Mouse (Mus musculus): ENCODE results near the gene Neo1. TPM values are rescaled to one million over a fixed set of nuclear protein-coding genes. Genes with fewer than 3 reads are reported as not detected.

The Neo1 gene
- polyA plus RNA-seq, 1 experiment, result 21.6 TPM

DNA sequence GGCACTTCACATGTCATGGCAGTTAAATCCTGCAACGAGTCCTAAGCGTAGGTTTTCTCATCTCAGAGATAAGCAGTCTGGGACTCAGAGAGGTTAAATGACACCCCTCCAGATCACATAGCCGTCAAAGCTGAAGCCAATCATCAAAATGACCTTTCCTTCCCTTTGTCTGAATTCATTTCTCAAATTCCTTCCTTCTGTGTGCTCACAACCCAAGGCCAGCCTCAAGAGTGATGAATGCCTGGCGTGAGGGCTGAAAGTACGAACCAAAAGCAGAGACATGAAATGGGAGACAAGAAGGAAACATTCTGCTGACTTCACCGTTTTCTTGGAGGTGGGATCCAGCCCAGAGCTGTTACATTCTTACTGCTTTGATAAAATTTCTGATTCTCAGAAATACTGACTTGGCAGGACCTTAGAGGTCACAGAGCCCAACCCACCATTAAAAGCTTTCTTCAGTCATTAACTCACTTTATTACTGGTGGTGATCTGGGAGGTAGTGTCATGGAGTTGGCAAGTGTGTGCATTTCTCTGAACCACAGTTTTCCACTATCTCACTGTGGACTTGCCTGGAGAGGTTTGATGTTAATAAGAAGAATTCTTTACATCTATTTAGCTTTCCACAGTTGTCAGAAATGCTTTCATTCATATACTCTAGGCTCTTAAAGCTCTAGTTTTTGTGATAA lies 29.5 kb upstream of the Neo1 start:
- no peak for TF ChIP-seq POLR2A (IDR thresholded peaks at IDR 0.05; ENCODE audit: low read depth, low read length)
- no peak for TF ChIP-seq CTCF (conservative IDR thresholded peaks at IDR 0.05; ENCODE audit: insufficient read depth, insufficient read length, low read depth, low read length)
- H3K36me3 ChIP-seq (ENCODE audit: control insufficient read depth, insufficient read depth, low read length), result no peaks in the 10 kb centered on the region
- no peak for DNase-seq
- WGBS, result 57% methylated on average over 6 of the region's 6 CpGs
- no peak overlapping the region for H3K4me3 ChIP-seq (ENCODE audit: insufficient read depth, low read depth, low read length)
- H3K4me1 ChIP-seq (ENCODE audit: control insufficient read depth, insufficient read depth, low read length), result no peaks in the 10 kb centered on the region
- H3K27ac ChIP-seq (ENCODE audit: insufficient read depth, low read depth, low read length), result no peak overlapping the region
- H3K27me3 ChIP-seq (replicated peaks; ENCODE audit: control insufficient read depth, insufficient read depth, low read length), result no peaks in the 10 kb centered on the region

DNA sequence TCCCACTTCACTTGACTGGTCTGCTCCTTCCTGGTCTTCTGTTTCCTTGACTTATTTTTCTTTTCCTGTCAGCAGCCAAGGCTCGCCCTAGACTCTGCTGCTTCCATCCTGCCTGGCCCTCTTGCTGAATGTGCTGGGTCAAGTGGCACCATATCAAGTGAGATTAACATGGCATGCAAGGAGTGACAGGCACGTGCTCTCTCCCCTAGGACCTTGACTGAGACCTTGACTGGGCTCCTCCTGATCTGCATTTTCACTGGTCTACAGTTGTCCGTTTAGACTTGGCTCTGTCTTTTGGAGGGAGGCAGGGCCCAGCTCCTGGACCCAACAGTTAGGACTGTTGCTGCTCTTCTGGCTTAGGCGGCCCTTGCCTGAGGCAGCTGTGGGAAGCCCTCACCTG lies 26.2 kb upstream of the Neo1 start:
- DNase-seq, result no peak
- no peaks in the 10 kb centered on the region for H3K36me3 ChIP-seq (ENCODE audit: control insufficient read depth, insufficient read depth, low read length)
- no peaks in the 10 kb centered on the region for H3K4me1 ChIP-seq (ENCODE audit: control insufficient read depth, insufficient read depth, low read length)
- no peak for TF ChIP-seq CTCF (conservative IDR thresholded peaks at IDR 0.05; ENCODE audit: insufficient read depth, insufficient read length, low read depth, low read length)
- TF ChIP-seq POLR2A (IDR thresholded peaks at IDR 0.05; ENCODE audit: low read depth, low read length), result no peak
- H3K27me3 ChIP-seq (replicated peaks; ENCODE audit: control insufficient read depth, insufficient read depth, low read length), result no peaks in the 10 kb centered on the region
- H3K27ac ChIP-seq (ENCODE audit: insufficient read depth, low read depth, low read length), result no peak overlapping the region
- WGBS, result 62% methylated on average over 4 of the region's 4 CpGs
- no peak overlapping the region for H3K4me3 ChIP-seq (ENCODE audit: insufficient read depth, low read depth, low read length)

GRCm38 (mm10) chr9:59060026-59060605 lies 23.9 kb upstream of the Neo1 start:
- TF ChIP-seq CTCF (conservative IDR thresholded peaks at IDR 0.05; ENCODE audit: insufficient read depth, insufficient read length, low read depth, low read length), result no peak
- TF ChIP-seq POLR2A (IDR thresholded peaks at IDR 0.05; ENCODE audit: low read depth, low read length), result no peak
- no peaks in the 10 kb centered on the region for H3K36me3 ChIP-seq (ENCODE audit: control insufficient read depth, insufficient read depth, low read length)
- H3K27ac ChIP-seq (ENCODE audit: insufficient read depth, low read depth, low read length), result no peak overlapping the region
- WGBS, result 83% methylated on average over 9 of the region's 9 CpGs
- no peaks in the 10 kb centered on the region for H3K4me1 ChIP-seq (ENCODE audit: control insufficient read depth, insufficient read depth, low read length)
- H3K4me3 ChIP-seq (ENCODE audit: insufficient read depth, low read depth, low read length), result no peak overlapping the region
- no peak for DNase-seq
- H3K27me3 ChIP-seq (replicated peaks; ENCODE audit: control insufficient read depth, insufficient read depth, low read length), result no peaks in the 10 kb centered on the region

DNA sequence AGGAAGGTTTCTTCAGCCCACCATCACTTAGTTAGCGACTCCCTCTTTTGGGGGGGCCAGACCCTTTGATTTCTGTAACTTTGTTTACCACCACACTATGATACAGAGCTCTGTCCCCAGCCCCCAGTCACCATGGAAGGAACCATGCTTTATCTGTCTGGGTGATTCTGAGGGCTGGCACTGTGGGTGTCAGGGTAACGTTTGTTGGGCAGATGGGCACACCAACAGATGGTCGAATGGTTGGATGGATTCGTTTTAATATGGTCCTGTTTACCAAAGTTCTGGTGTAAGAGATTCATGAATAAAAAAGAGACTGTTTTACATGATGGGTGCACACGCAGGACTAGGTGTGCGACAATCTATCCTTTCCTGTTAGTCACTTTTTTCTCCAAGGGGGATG lies 22.9 kb upstream of the Neo1 start:
- no peaks in the 10 kb centered on the region for H3K27me3 ChIP-seq (replicated peaks; ENCODE audit: control insufficient read depth, insufficient read depth, low read length)
- H3K36me3 ChIP-seq (ENCODE audit: control insufficient read depth, insufficient read depth, low read length), result no peaks in the 10 kb centered on the region
- WGBS, result 87% methylated on average over 6 of the region's 6 CpGs
- H3K4me1 ChIP-seq (ENCODE audit: control insufficient read depth, insufficient read depth, low read length), result no peaks in the 10 kb centered on the region
- no peak overlapping the region for H3K4me3 ChIP-seq (ENCODE audit: insufficient read depth, low read depth, low read length)
- no peak for DNase-seq
- H3K27ac ChIP-seq (ENCODE audit: insufficient read depth, low read depth, low read length), result no peak overlapping the region
- TF ChIP-seq CTCF (conservative IDR thresholded peaks at IDR 0.05; ENCODE audit: insufficient read depth, insufficient read length, low read depth, low read length) (no peak), POLR2A (IDR thresholded peaks at IDR 0.05; ENCODE audit: low read depth, low read length) (no peak)

DNA sequence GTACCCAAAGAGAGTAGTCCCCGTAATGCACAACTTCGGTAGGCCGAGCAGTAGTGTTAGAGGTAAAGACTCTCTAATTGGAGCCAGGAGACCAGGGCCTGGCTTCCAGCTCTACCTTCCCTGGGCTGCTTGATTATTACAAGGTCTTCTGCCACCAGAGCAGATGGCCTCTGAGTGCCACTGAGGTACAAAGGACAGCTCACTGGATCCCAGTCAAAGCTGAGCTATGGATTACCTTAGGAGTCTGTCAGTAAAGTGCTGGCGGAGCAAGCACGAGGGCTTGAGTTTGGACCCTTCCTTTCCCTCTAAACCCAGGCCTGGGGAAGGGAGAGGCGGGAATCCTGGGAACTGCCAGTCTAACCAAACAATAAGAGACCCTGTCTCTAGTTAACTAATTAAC lies 21.8 kb upstream of the Neo1 start:
- TF ChIP-seq CTCF (conservative IDR thresholded peaks at IDR 0.05; ENCODE audit: insufficient read depth, insufficient read length, low read depth, low read length) (no peak), POLR2A (IDR thresholded peaks at IDR 0.05; ENCODE audit: low read depth, low read length) (no peak)
- WGBS, result 86% methylated on average over 6 of the region's 6 CpGs
- no peaks in the 10 kb centered on the region for H3K36me3 ChIP-seq (ENCODE audit: control insufficient read depth, insufficient read depth, low read length)
- H3K4me1 ChIP-seq (ENCODE audit: control insufficient read depth, insufficient read depth, low read length), result no peaks in the 10 kb centered on the region
- H3K4me3 ChIP-seq (ENCODE audit: insufficient read depth, low read depth, low read length), result no peak overlapping the region
- H3K27ac ChIP-seq (ENCODE audit: insufficient read depth, low read depth, low read length), result no peak overlapping the region
- H3K27me3 ChIP-seq (replicated peaks; ENCODE audit: control insufficient read depth, insufficient read depth, low read length), result no peaks in the 10 kb centered on the region
- DNase-seq, result no peak

DNA sequence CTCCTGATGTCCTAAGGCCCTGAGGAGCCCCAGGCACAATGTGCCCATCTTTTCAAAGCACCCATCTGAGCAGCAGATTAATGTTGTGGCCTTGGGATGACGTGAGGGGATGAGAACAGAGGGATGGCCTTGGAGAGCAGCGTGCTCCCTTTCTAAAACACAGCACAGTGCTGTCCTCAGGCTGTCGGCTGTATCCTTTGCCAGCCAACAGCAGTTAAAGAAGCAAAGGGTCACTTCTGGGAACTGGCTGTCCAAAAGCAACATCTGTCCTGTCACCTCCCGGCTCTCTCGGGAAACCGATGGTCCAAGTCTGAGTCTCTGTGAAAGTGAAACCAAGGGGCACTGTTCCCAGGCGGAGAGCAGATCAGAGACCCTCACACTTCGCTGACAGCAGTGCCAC lies 20.0 kb upstream of the Neo1 start:
- peak; percentile 5 for DNase-seq
- H3K36me3 ChIP-seq (ENCODE audit: control insufficient read depth, insufficient read depth, low read length), result no peaks in the 10 kb centered on the region
- H3K4me1 ChIP-seq (ENCODE audit: control insufficient read depth, insufficient read depth, low read length), result no peaks in the 10 kb centered on the region
- TF ChIP-seq POLR2A (IDR thresholded peaks at IDR 0.05; ENCODE audit: low read depth, low read length) (no peak), CTCF (conservative IDR thresholded peaks at IDR 0.05; ENCODE audit: insufficient read depth, insufficient read length, low read depth, low read length) (no peak)
- H3K4me3 ChIP-seq (ENCODE audit: insufficient read depth, low read depth, low read length), result peak overlapping the region; percentile 30; the same call in 1 of the 2 replicates
- no peak overlapping the region for H3K27ac ChIP-seq (ENCODE audit: insufficient read depth, low read depth, low read length)
- WGBS, result 48% methylated on average over 8 of the region's 8 CpGs
- H3K27me3 ChIP-seq (replicated peaks; ENCODE audit: control insufficient read depth, insufficient read depth, low read length), result no peaks in the 10 kb centered on the region

DNA sequence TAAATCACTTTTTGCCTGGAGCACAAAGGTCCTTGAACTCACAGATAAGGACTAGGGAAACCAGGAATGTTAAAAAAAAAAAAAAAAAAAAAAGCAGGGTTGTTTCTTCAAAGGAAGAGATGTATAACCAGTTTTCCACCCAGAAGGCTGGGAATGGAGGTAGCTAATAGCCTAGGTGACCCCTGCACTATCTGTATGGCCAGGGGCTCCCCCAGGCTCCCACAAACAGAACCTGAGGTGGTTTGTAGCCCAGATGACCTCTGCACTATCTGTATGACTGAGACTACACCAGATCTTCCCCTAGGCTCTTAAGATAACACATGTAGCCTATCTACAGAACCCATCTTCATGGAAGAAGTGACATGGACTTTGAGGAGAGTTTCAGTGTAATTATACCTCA lies 5.6 kb upstream of the Neo1 start:
- no peak for DNase-seq
- no peak for TF ChIP-seq CTCF (conservative IDR thresholded peaks at IDR 0.05; ENCODE audit: insufficient read depth, insufficient read length, low read depth, low read length)
- no peak for TF ChIP-seq POLR2A (IDR thresholded peaks at IDR 0.05; ENCODE audit: low read depth, low read length)
- no peaks in the 10 kb centered on the region for H3K36me3 ChIP-seq (ENCODE audit: control insufficient read depth, insufficient read depth, low read length)
- H3K27me3 ChIP-seq (replicated peaks; ENCODE audit: control insufficient read depth, insufficient read depth, low read length), result no peaks in the 10 kb centered on the region
- H3K27ac ChIP-seq (ENCODE audit: insufficient read depth, low read depth, low read length), result no peak overlapping the region
- H3K4me3 ChIP-seq (ENCODE audit: insufficient read depth, low read depth, low read length), result no peak overlapping the region
- H3K4me1 ChIP-seq (ENCODE audit: control insufficient read depth, insufficient read depth, low read length), result no peaks in the 10 kb centered on the region; the same call in 1 of the 2 replicates
